Mouse (Mus musculus) C3H10T1/2 (cell line): ENCODE data around the gene 1700056E22Rik. TPM values are rescaled to one million over a fixed set of nuclear protein-coding genes. Genes with fewer than 3 reads are reported as not detected.

Experiments used
- polyA plus RNA-seq, 2 experiments: library from polyadenylated mRNA; unstranded; fragments of >200 nt; fragmentation: generic; extraction: Trizol; gene quantifications; one replicate each; pipeline ENCODE4 v1.2.1; 2012; ENCODE audit warnings: missing spikeins in 2 of 2

Gene 1700056E22Rik
- polyA plus RNA-seq = 1 to 10 TPM; 4.2 to 6.2 TPM

DNA sequence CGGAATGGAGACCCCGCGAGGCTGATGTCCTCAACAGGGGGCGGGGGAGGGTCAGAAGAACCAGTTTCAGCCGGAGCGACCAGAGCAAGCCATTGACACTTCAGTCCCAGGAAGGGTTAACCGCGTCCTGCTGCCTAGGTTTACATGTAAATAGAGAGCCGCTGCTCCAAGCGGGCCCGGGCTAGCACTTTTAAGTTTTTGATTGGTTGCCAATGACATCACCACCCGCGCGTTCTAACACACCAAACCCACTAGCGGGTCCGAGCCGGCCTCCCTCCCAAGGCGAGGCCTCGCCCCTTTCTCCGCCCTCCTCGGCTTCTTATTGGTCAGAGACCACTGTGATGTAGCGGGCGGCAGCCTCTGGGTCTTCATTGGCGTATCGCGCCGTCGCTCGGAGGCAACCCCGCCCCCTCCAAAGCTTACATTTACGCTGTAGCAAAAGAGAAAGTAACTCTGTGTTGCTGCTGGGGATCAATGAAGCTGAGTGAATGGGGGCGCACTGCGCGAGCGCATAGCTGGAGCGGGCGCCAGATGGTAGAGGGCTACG, at the start of gene 1700056E22Rik:
Gene 1700056E22Rik (minus strand): TSS at position 291 of the 547 bp plus-strand sequence.

DNA sequence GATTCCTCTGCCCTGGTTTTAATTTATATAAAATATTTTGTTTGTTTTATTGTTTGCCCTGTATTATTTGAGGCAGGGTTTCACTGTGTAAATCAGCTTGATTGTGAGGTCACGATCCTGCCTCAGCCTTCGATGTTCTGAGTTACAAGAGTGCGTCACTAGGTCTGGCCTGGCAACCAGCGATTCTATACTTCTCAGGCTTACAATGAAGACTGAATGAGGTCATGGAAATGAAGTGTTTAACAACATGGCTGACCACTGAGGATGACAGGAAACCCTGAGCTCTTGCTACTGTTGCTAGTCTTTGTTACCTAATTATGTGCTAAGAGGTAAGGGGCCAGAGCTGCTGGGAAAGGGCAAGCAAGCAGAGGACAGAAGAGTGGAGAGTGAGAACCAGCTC, 21.0 kb downstream of the 1700056E22Rik start, which contains the start of gene Dusp10:
Gene Dusp10 (plus strand): TSS at position 197 of the 400 bp plus-strand sequence.

Other genes starting within 250 kb of the 1700056E22Rik start
- gene Dusp10, start 21.0 kb downstream of the 1700056E22Rik start, polyA plus RNA-seq = 10 to 100 TPM in 1 of 2 experiments, 1 to 10 TPM in 1; 2.6 to 17.8 TPM